Mouse (Mus musculus) neural tube, embryonic 11.5 days (tissue): ENCODE measurements around the gene Npas3. TPM values are rescaled to one million over a fixed set of nuclear protein-coding genes. Genes with fewer than 3 reads are reported as not detected.
A peak's percentile ranks its signal among the peaks of the same experiment; 100 is the strongest.

Experiments
- ATAC-seq: fragments of 200-750 bp; cut with Nextera tagmentation; 2 replicates; pipeline ENCODE4 v1.8.0; 2017; ENCODE audit warnings: moderate number of reproducible peaks, mild to moderate bottlenecking, moderate TSS enrichment, moderate library complexity; ENCODE audit not compliant: insufficient read depth, low FRiP score, low TSS enrichment
- DNase-seq: peaks from one replicate; pipeline ENCODE4 v3.0.0-alpha.2; 2015; ENCODE audit warnings: low spot score
- H3K27ac ChIP-seq: fragments of 300-500 bp; sonication (generic); 2 replicates; pipeline ENCODE4 v1.5.1; 2014; ENCODE audit warnings: low read depth, mild to moderate bottlenecking, low read length
- H3K27me3 ChIP-seq: fragments of 300-500 bp; sonication (generic); 2 replicates; pipeline ENCODE4 v1.6.1; 2014; ENCODE audit warnings: mild to moderate bottlenecking, low read length, mixed read lengths; ENCODE audit not compliant: control insufficient read depth, insufficient read depth
- H3K36me3 ChIP-seq: fragments of 300-500 bp; sonication (generic); 2 replicates; pipeline ENCODE4 v1.6.1; 2014; ENCODE audit warnings: mild to moderate bottlenecking, low read length, moderate library complexity, mixed read lengths; ENCODE audit not compliant: control insufficient read depth, insufficient read depth
- H3K4me1 ChIP-seq: fragments of 300-500 bp; sonication (generic); 2 replicates; pipeline ENCODE4 v1.6.1; 2014; ENCODE audit warnings: low read length, mixed read lengths; ENCODE audit not compliant: control insufficient read depth, insufficient read depth
- H3K4me2 ChIP-seq: fragments of 300-500 bp; sonication (generic); 2 replicates; pipeline ENCODE4 v1.6.1; 2014; ENCODE audit warnings: low read depth, mild to moderate bottlenecking, moderate library complexity
- H3K4me3 ChIP-seq: fragments of 300-500 bp; sonication (generic); 2 replicates; pipeline ENCODE4 v1.5.1; 2014; ENCODE audit warnings: low read depth, low read length
- H3K9ac ChIP-seq: fragments of 300-500 bp; sonication (generic); 2 replicates; pipeline ENCODE4 v1.6.1; 2014; ENCODE audit warnings: mild to moderate bottlenecking, low read length
- H3K9me3 ChIP-seq: fragments of 300-500 bp; sonication (generic); 2 replicates; pipeline ENCODE4 v1.6.1; 2016; ENCODE audit warnings: low read length; ENCODE audit not compliant: control insufficient read depth
- WGBS: fragments of 180-500 bp; shearing (Covaris S2); extraction: QIAGEN DNeasy Blood & Tissue Kit; methylation state at CpG from one replicate; pipeline ENCODE4 v1.1.7; 2014; 5-methylcytosine and 5-hydroxymethylcytosine counted together
- polyA plus RNA-seq: library from polyadenylated mRNA; unstranded; fragments of >200 nt; fragmentation: Nextera tagmentation; extraction: Ambion mirVana; gene quantifications from 2 replicates; pipeline ENCODE4 v1.2.1, GENCODE M21; 2014

The Npas3 gene
- polyA plus RNA-seq, 1 experiment from 2014 or later: 18.0 TPM

DNA sequence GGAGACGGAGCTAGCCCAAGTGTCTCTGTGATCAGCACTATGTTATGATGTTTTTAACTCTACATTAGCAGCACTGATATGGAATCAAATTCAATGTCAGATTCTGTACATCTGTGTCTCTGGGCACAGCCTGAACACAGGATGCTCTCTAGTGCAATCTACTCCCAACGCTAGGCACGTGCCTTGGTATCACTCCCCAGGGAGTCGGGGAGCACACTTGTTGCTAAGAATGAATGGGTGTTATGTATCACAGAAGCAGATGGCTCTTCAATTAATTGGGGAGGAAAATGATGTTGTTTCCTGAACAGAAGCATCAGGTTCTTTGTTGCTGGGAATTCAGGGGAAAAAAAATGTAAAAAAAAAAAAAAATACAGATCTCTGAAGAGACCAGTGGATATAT, 801.4 kb downstream of the Npas3 start:
- WGBS: 76% methylated on average over 4 of the region's 4 CpGs
- ATAC-seq (no peak), DNase-seq (no peak)
- Histone ChIP-seq H3K36me3 (no peaks in the 10 kb centered on the region; the same call in 1 of the 2 replicates), H3K4me1 (peaks cover 10% of the 10 kb centered on the region; the same call in 1 of the 2 replicates), H3K4me2 (no peak overlapping the region), H3K27me3 (no peaks in the 10 kb centered on the region), H3K27ac (no peak overlapping the region), H3K9me3 (no peaks in the 10 kb centered on the region), H3K9ac (no peak overlapping the region), H3K4me3 (no peak overlapping the region)

- 25% methylated on average over 3 of the region's 3 CpGs for WGBS
- H3K4me2 ChIP-seq: no peak overlapping the region
- peaks cover 11% of the 10 kb centered on the region; the same call in 1 of the 2 replicates for H3K4me1 ChIP-seq
- H3K36me3 ChIP-seq: no peaks in the 10 kb centered on the region; the same call in 1 of the 2 replicates
- no peaks in the 10 kb centered on the region for H3K9me3 ChIP-seq
- ATAC-seq (peak; percentile 55), DNase-seq (peak; percentile 41)
- no peaks in the 10 kb centered on the region for H3K27me3 ChIP-seq
- no peak overlapping the region for H3K27ac ChIP-seq
- H3K4me3 ChIP-seq: no peak overlapping the region
- no peak overlapping the region for H3K9ac ChIP-seq
Measured at GRCm38 (mm10) chr12:54052939-54053338, 804.5 kb downstream of the Npas3 start.

- no peaks in the 10 kb centered on the region for H3K27me3 ChIP-seq
- no peak for ATAC-seq
- peaks cover 13% of the 10 kb centered on the region; the same call in 1 of the 2 replicates for H3K4me1 ChIP-seq
- no peaks in the 10 kb centered on the region for H3K9me3 ChIP-seq
- H3K4me3 ChIP-seq: no peak overlapping the region
- H3K4me2 ChIP-seq: no peak overlapping the region
- no peaks in the 10 kb centered on the region; the same call in 1 of the 2 replicates for H3K36me3 ChIP-seq
- H3K27ac ChIP-seq: no peak overlapping the region
- H3K9ac ChIP-seq: no peak overlapping the region
- 92% methylated on average over 6 of the region's 6 CpGs for WGBS
- no peak for DNase-seq
Measured at GRCm38 (mm10) chr12:54053598-54053997, 805.1 kb downstream of the Npas3 start.

GRCm38 (mm10) chr12:54060732-54061131, 812.3 kb downstream of the Npas3 start:
- Histone ChIP-seq H3K4me1 (0 out of 2 replicates have a peak, but pooled peaks cover 2% of the 10 kb centered on the region), H3K27me3 (no peaks in the 10 kb centered on the region), H3K27ac (no peak overlapping the region), H3K36me3 (no peaks in the 10 kb centered on the region), H3K9me3 (no peaks in the 10 kb centered on the region), H3K4me3 (no peak overlapping the region), H3K9ac (no peak overlapping the region), H3K4me2 (no peak overlapping the region)
- WGBS: 14% methylated on average over 8 of the region's 8 CpGs
- ATAC-seq (peak; percentile 38; the same call in 1 of the 2 replicates), DNase-seq (peak; percentile 87)

DNA sequence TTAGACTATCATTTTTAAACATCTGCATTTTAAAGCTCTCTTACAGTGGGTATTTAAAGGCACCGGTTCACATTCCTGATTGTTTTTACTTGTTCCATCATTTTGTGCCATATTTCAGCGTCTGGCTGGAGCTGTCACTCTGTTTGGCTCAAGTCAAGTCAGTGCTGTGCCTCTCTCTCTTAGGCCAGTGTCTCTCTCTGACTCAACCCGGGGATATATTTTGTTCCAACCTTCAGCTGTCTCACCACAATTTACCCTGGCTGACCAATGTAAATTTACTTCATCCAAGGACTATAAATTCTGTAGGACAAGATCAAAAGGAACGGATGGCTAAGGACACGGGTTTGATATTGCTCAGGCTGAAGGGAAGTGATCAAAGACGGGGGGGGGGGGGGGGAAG, 812.7 kb downstream of the Npas3 start:
- no peaks in the 10 kb centered on the region for H3K36me3 ChIP-seq
- DNase-seq (no peak), ATAC-seq (no peak)
- H3K4me1 ChIP-seq: 0 out of 2 replicates have a peak, but pooled peaks cover 2% of the 10 kb centered on the region
- no peak overlapping the region for H3K4me2 ChIP-seq
- 58% methylated on average over 6 of the region's 6 CpGs for WGBS
- H3K4me3 ChIP-seq: no peak overlapping the region
- no peak overlapping the region for H3K9ac ChIP-seq
- H3K9me3 ChIP-seq: no peaks in the 10 kb centered on the region
- H3K27ac ChIP-seq: no peak overlapping the region
- H3K27me3 ChIP-seq: no peaks in the 10 kb centered on the region

GRCm38 (mm10) chr12:54064986-54065385, 816.5 kb downstream of the Npas3 start:
- no peak overlapping the region for H3K27ac ChIP-seq
- no peaks in the 10 kb centered on the region for H3K36me3 ChIP-seq
- no peaks in the 10 kb centered on the region for H3K9me3 ChIP-seq
- H3K4me1 ChIP-seq: peaks cover 3% of the 10 kb centered on the region; the same call in 1 of the 2 replicates
- 66% methylated on average over 16 of the region's 16 CpGs for WGBS
- no peak for ATAC-seq
- 0 out of 2 replicates have a peak, but pooled peaks cover 12% of the 10 kb centered on the region for H3K27me3 ChIP-seq
- H3K4me2 ChIP-seq: no peak overlapping the region
- DNase-seq: no peak
- no peak overlapping the region for H3K4me3 ChIP-seq
- no peak overlapping the region for H3K9ac ChIP-seq

- 75% methylated on average over 11 of the region's 11 CpGs for WGBS
- no peak for DNase-seq
Measured at GRCm38 (mm10) chr12:54065607-54066006, 817.1 kb downstream of the Npas3 start.

GRCm38 (mm10) chr12:54067419-54067818, 818.9 kb downstream of the Npas3 start:
- Histone ChIP-seq H3K9me3 (no peaks in the 10 kb centered on the region), H3K4me3 (peak overlapping the region; percentile 26; the same call in 1 of the 2 replicates), H3K4me1 (peaks cover 3% of the 10 kb centered on the region; the same call in 1 of the 2 replicates), H3K36me3 (no peaks in the 10 kb centered on the region), H3K9ac (no peak overlapping the region; the same call in 1 of the 2 replicates), H3K27ac (no peak overlapping the region), H3K27me3 (0 out of 2 replicates have a peak, but pooled peaks cover 12% of the 10 kb centered on the region), H3K4me2 (peak overlapping the region; percentile 53)
- no peak for DNase-seq
- ATAC-seq: no peak
- 31% methylated on average over 14 of the region's 14 CpGs for WGBS

More at GRCm38 (mm10) chr12:54065607-54066006, 817.1 kb downstream of the Npas3 start:
- Histone ChIP-seq H3K4me1 (peaks cover 3% of the 10 kb centered on the region; the same call in 1 of the 2 replicates), H3K4me2 (no peak overlapping the region), H3K4me3 (no peak overlapping the region), H3K36me3 (no peaks in the 10 kb centered on the region), H3K9me3 (no peaks in the 10 kb centered on the region), H3K27ac (no peak overlapping the region), H3K9ac (no peak overlapping the region), H3K27me3 (0 out of 2 replicates have a peak, but pooled peaks cover 12% of the 10 kb centered on the region)
- ATAC-seq: no peak
